Comparison of ENCODE assay signal across 4 mouse cellular contexts in genomic region chr10:8696636-8697035, GRCm38 (mm10).
DNase-seq lines count a peak whose midpoint lies in the region.

No protein-coding gene starts in this region.

- DNase-seq in 3T3-L1 (ENCODE audit: low read depth, low spot score) (peak; percentile 52), NIH3T3 (ENCODE audit: low read depth) (peak; percentile 36)
- peak; percentile 66 to 71 for DNase-seq in cerebellum, postnatal 10 days
- peak; percentile 63 to 71 for DNase-seq in cerebellum, postnatal 14 days

Comparison
In these comparisons a context has a peak if more than half of its experiments do, and no peak if none do; other contexts are left out.
1. Peak in every context shown above with its lines: DNase-seq.